Mouse (Mus musculus) gastrocnemius, adult 18-20 months (tissue): ENCODE measurements at regions not wholly inside any gene's neighbourhood (a gene's known extent, or its start where the extent isn't known, plus 50 kb on each side); places are given as distances from the start of the nearest gene placed in this dataset.

Experiments used
- DNase-seq: peaks from one replicate; pipeline ENCODE4 v3.0.0; 2021; ENCODE audit warnings: low spot score

DNA sequence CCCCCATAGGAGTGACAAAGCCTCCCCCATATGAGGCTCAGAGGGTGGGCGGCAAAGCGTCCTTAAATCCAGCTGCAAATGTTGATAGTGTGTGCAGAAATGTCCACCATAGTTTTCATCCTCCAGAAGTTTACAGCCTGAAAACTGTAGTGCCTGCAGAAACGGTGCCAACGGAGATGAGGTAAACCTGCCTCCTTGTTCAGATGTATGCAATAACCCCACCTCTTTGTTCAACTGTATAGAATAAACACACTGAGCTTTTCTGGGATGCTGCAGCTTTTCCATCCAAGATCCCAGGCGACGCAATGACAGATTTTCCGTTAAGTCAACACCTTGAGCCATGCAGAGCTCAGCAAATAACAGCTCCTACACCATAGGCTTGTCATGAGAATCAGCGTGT, 57.3 kb upstream of the Cd180 start:
- DNase-seq: no peak

DNA sequence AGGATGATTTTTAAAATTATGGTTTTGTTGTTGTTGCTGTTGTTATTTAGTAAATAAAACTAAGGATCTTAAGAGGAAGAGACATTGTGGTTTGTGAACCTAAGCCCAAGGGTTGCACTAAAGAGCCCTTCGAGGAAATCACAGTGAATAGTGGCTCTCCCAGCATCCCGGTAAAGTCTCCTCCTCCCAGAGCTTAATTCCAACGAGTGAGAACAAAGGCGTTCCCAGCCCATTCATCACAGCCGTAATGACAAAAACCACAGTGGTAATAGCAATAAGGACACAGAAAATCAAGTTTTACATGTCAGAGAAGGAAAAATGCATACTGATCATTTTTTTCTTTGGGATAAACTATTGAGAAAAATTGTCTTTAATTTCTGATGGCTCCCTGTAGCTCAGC, 56.3 kb upstream of the Cd180 start:
- DNase-seq: no peak

DNA sequence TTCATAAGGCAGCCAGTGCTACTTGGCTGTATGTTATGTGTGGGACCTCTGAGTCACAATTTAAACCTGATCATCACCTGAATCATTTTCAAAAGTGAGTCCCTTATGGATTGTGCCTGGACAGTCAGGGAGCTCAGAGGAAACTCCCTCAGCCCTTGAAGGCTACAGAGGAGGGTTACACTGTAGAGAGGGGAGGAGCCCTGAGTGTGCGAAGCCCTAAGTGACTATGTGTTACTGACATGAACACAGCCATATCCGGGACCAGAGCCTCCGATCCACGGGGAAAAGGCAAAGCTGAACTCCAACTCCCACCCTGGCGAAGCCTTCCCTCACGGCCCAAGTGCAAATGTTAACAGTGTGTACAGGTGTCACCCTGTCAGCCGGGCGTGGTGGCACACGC, 53.7 kb upstream of the Cd180 start:
- no peak for DNase-seq

DNA sequence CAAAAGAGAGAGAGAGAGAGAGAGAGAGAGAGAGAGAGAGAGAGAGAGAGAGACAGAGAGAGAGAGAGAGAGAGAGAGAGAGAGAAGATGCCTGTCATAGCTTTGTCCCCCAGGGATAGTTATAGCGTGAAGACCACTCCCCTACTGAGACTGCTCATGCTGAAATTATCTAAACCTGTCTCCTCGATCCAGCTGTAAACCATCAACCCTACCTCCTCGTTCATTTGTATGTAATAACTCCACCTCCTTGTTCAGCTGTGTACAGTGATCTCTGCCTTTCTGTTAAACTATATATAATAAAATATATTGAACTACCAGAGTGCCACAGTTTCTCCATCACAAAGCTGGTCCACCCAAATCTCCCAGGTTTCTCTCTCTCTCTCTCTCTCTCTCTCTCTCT, 53.2 kb upstream of the Cd180 start:
- no peak for DNase-seq
